Mouse (Mus musculus) lung, embryonic 16.5 days (tissue): Measurements from ENCODE around the gene Tas2r135. TPM values are rescaled to one million over a fixed set of nuclear protein-coding genes. Genes with fewer than 3 reads are reported as not detected.
A peak's percentile ranks its signal among the peaks of the same experiment; 100 is the strongest.

ENCODE experiments used
- ATAC-seq: fragments of 200-750 bp; cut with Nextera tagmentation; 2 replicates; pipeline ENCODE4 v1.8.0; 2017; ENCODE audit warnings: low read depth, mild to moderate bottlenecking, moderate library complexity
- H3K27ac ChIP-seq: fragments of 300-500 bp; sonication (generic); 2 replicates; pipeline ENCODE4 v1.5.1; 2014; ENCODE audit warnings: mild to moderate bottlenecking, control low read depth, low read length
- H3K27me3 ChIP-seq: fragments of 300-500 bp; sonication (generic); 2 replicates; pipeline ENCODE4 v1.6.1; 2014; ENCODE audit warnings: low read depth, low read length, mixed read lengths; ENCODE audit not compliant: control insufficient read depth, insufficient read depth
- H3K36me3 ChIP-seq: fragments of 300-500 bp; sonication (generic); 2 replicates; pipeline ENCODE4 v1.6.1; 2014; ENCODE audit warnings: low read length; ENCODE audit not compliant: control insufficient read depth, insufficient read depth
- H3K4me1 ChIP-seq: fragments of 300-500 bp; sonication (generic); replicated peaks from 2 replicates; pipeline ENCODE4 v1.6.1; 2014; ENCODE audit warnings: low read length, mixed read lengths; ENCODE audit not compliant: control insufficient read depth, insufficient read depth
- H3K4me2 ChIP-seq: fragments of 300-500 bp; sonication (generic); 2 replicates; pipeline ENCODE4 v1.6.1; 2014; ENCODE audit warnings: low read depth, low read length, control low read depth
- H3K4me3 ChIP-seq: fragments of 300-500 bp; sonication (generic); 2 replicates; pipeline ENCODE4 v1.5.1; 2014; ENCODE audit warnings: mild to moderate bottlenecking, low read length, control low read depth
- H3K9ac ChIP-seq: fragments of 300-500 bp; sonication (generic); 2 replicates; pipeline ENCODE4 v1.6.1; 2014; ENCODE audit warnings: low read length, control low read depth
- H3K9me3 ChIP-seq: fragments of 300-500 bp; sonication (generic); 2 replicates; pipeline ENCODE4 v1.6.1; 2016; ENCODE audit warnings: low read length; ENCODE audit not compliant: control insufficient read depth
- WGBS: fragments of 180-500 bp; shearing (Covaris S2); extraction: QIAGEN DNeasy Blood & Tissue Kit; methylation state at CpG from one replicate; pipeline ENCODE4 v1.1.7; 2014; 5-methylcytosine and 5-hydroxymethylcytosine counted together
- polyA plus RNA-seq: library from polyadenylated mRNA; unstranded; fragments of >200 nt; fragmentation: Nextera tagmentation; extraction: Ambion mirVana; gene quantifications from 2 replicates; pipeline ENCODE4 v1.2.1, GENCODE M21; 2015

Tas2r135 gene
- not detected in 2 replicates for polyA plus RNA-seq

- H3K9ac ChIP-seq, result no peak within 1 kb of the TSS
- no peak within 1 kb of the TSS for H3K27ac ChIP-seq
- no peaks in the 10 kb centered on the region for H3K36me3 ChIP-seq
- WGBS, result 58% methylated on average over 2 of the region's 2 CpGs
- H3K9me3 ChIP-seq, result no peaks in the 10 kb centered on the region
- H3K4me2 ChIP-seq, result no peak within 1 kb of the TSS
- H3K4me1 ChIP-seq, result no peaks in the 10 kb centered on the region
- H3K4me3 ChIP-seq, result no peak within 1 kb of the TSS
- no peak for ATAC-seq
- no peaks in the 10 kb centered on the region for H3K27me3 ChIP-seq
These were observed at the start of gene Tas2r135 for GRCm38 (mm10) chr6:42405134-42405533. Gene Tas2r135, plus strand, starts transcription at chr6:42405434.

DNA sequence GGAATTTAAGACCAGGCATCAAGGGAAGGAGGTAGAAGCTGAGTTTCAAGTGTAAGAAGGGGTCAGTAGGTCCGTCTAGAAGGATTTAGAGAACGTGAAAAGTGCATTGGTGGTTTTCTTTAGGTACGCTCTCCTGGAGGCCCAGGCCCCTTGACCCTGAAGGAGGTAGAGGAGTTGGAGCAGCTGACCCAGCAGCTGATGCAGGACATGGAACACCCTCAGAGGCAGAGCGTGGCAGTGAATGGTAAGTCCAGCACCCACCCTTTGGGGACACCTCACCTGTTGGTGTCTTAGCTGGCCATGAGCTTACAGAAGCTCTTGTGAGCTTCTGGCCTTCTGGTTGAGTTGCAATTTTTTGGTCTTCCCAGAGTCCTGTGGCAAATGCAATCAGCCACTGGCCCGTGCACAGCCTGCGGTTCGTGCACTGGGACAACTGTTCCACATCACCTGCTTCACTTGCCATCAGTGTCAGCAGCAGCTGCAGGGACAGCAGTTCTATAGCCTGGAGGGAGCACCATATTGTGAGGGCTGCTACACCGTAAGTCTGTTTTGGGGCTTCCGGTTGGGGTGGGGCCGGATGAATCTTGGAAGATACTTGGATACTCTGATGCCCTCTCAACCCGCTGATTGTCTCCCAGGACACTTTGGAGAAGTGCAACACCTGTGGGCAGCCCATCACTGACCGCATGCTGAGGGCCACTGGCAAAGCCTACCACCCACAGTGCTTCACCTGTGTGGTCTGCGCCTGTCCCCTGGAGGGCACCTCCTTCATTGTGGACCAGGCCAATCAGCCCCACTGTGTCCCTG, 49.2 kb upstream of the Tas2r135 start:
- H3K4me2 ChIP-seq, result no peak overlapping the region
- H3K27ac ChIP-seq, result no peak overlapping the region
- H3K9me3 ChIP-seq, result no peaks in the 10 kb centered on the region
- no peak overlapping the region for H3K4me3 ChIP-seq
- 94% methylated on average over 13 of the region's 13 CpGs for whole genome bisulfite sequencing
- no peaks in the 10 kb centered on the region for H3K27me3 ChIP-seq
- no peak overlapping the region for H3K9ac ChIP-seq
- no peak for ATAC-seq
- H3K36me3 ChIP-seq, result peaks cover 43% of the 10 kb centered on the region
- peaks cover 68% of the 10 kb centered on the region for H3K4me1 ChIP-seq

- no peak overlapping the region for H3K4me3 ChIP-seq
- 84% methylated on average over 5 of the region's 5 CpGs for WGBS
- no peaks in the 10 kb centered on the region for H3K27me3 ChIP-seq
- no peak for ATAC-seq
- no peaks in the 10 kb centered on the region for H3K9me3 ChIP-seq
- peak overlapping the region; percentile 36; the same call in 1 of the 2 replicates for H3K27ac ChIP-seq
- no peak overlapping the region for H3K4me2 ChIP-seq
- H3K9ac ChIP-seq, result no peak overlapping the region
- peaks cover 45% of the 10 kb centered on the region for H3K36me3 ChIP-seq
- peaks cover 62% of the 10 kb centered on the region for H3K4me1 ChIP-seq
These were observed 48.3 kb upstream of the Tas2r135 start for GRCm38 (mm10) chr6:42356913-42357312.

- no peak overlapping the region for H3K4me3 ChIP-seq
- peaks cover 45% of the 10 kb centered on the region for H3K36me3 ChIP-seq
- H3K4me2 ChIP-seq, result no peak overlapping the region
- H3K4me1 ChIP-seq, result peaks cover 60% of the 10 kb centered on the region
- 31% methylated on average over 6 of the region's 6 CpGs for WGBS
- no peak for ATAC-seq
- H3K27ac ChIP-seq, result peak overlapping the region; percentile 45; the same call in 1 of the 2 replicates
- peak overlapping the region; percentile 24; the same call in 1 of the 2 replicates for H3K9ac ChIP-seq
- no peaks in the 10 kb centered on the region for H3K9me3 ChIP-seq
- no peaks in the 10 kb centered on the region for H3K27me3 ChIP-seq
These were observed 47.3 kb upstream of the Tas2r135 start for GRCm38 (mm10) chr6:42357901-42358300.

- Histone ChIP-seq H3K9me3 (no peaks in the 10 kb centered on the region), H3K4me2 (no peak overlapping the region), H3K27me3 (no peaks in the 10 kb centered on the region), H3K4me3 (no peak overlapping the region), H3K4me1 (peaks cover 50% of the 10 kb centered on the region), H3K9ac (no peak overlapping the region), H3K27ac (peak overlapping the region; percentile 48), H3K36me3 (peaks cover 45% of the 10 kb centered on the region)
- WGBS, result 71% methylated on average over 12 of the region's 12 CpGs
- ATAC-seq, result no peak
These were observed 46.3 kb upstream of the Tas2r135 start for GRCm38 (mm10) chr6:42358901-42359300.

- Histone ChIP-seq H3K4me3 (no peak overlapping the region), H3K4me2 (no peak overlapping the region), H3K36me3 (peaks cover 45% of the 10 kb centered on the region), H3K9me3 (no peaks in the 10 kb centered on the region), H3K4me1 (peaks cover 43% of the 10 kb centered on the region), H3K27ac (peak overlapping the region; percentile 60), H3K9ac (no peak overlapping the region), H3K27me3 (no peaks in the 10 kb centered on the region)
- 47% methylated on average over 9 of the region's 9 CpGs for WGBS
- ATAC-seq, result no peak
These were observed 45.7 kb upstream of the Tas2r135 start for GRCm38 (mm10) chr6:42359364-42360147.

- ATAC-seq, result no peak
- Histone ChIP-seq H3K9me3 (no peaks in the 10 kb centered on the region), H3K4me2 (no peak overlapping the region), H3K27me3 (no peaks in the 10 kb centered on the region), H3K27ac (no peak overlapping the region), H3K4me3 (no peak overlapping the region), H3K36me3 (peaks cover 45% of the 10 kb centered on the region), H3K4me1 (peaks cover 38% of the 10 kb centered on the region), H3K9ac (no peak overlapping the region)
- 80% methylated on average over 6 of the region's 6 CpGs for WGBS
These were observed 44.9 kb upstream of the Tas2r135 start for GRCm38 (mm10) chr6:42360231-42360840.

DNA sequence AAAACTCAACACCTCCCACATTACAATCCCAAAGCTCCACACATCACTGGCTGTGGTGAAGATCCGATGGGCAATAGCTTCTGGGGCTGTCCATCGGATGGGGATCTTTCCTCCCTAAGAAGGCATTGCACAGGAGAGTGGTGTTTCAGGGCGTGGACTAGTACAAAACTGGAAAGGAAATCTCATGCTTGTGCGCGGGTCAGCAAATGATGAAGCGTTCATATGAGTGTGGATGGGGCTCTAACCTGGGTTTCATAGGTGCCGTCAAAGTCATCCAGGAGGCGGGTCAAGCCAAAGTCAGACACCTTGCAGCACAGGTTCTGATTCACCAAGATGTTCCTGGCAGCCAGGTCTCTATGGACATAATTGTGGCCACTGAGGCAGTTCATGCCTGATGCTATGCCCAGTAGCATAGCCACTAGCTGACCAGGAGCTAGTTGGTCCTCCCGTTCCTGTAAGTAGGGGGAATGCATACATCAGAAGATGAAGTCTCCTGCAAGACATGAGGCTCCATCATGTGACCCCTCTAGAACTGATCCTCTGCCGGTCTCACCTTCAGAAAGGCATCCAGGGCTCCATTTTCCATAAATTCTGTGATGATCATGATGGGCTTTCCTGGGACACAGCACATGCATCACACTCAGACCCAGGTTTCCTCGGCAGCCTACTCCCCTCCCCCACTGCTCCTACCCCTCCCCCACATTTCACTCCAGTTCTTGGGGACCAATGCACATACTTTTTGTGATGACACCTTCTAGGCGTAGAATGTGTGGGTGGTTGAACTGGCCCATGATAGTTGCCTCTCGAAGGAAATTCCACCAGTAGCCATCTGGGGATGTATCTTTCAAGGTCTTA, 44.0 kb upstream of the Tas2r135 start:
- Histone ChIP-seq H3K27ac (peak overlapping the region; percentile 83), H3K4me1 (peaks cover 38% of the 10 kb centered on the region)

More for the DNA sequence above, 44.0 kb upstream of the Tas2r135 start:
- no peak overlapping the region for H3K4me2 ChIP-seq
- H3K27me3 ChIP-seq, result no peaks in the 10 kb centered on the region
- no peak for ATAC-seq
- no peaks in the 10 kb centered on the region for H3K9me3 ChIP-seq
- peaks cover 40% of the 10 kb centered on the region for H3K36me3 ChIP-seq
- no peak overlapping the region for H3K9ac ChIP-seq
- WGBS, result 89% methylated on average over 13 of the region's 13 CpGs
- no peak overlapping the region for H3K4me3 ChIP-seq
